28 mouse cellular contexts compared by ENCODE assay signal in genomic region chr3:107112498-107112897, GRCm38 (mm10). TPM values are rescaled to one million over a fixed set of nuclear protein-coding genes. Genes with fewer than 3 reads are reported as not detected.
DNase-seq lines count a peak whose midpoint lies in the region; ATAC-seq and TF ChIP-seq lines count a peak whose summit lies in the region.
"Had no signal": no experiment of that assay in that cellular context is flagged by ENCODE, and none has a peak within 500 bp of the region (broad histone marks: within the 10 kb centered on the region; RNA-seq: fewer than 3 reads in every experiment).

No protein-coding gene starts in this region.

- H3K4me1 ChIP-seq in hindbrain, embryonic 13.5 days (replicated peaks) = peaks cover 27% of the 10 kb centered on the region
- no peaks in the 10 kb centered on the region for H3K4me1 ChIP-seq in hindbrain, embryonic 11.5 days (replicated peaks; ENCODE audit: control insufficient read depth, insufficient read depth, low read length)
- no peaks in the 10 kb centered on the region; the same call in 1 of the 2 replicates for H3K4me1 ChIP-seq in kidney, postnatal 0 days (replicated peaks; ENCODE audit: insufficient read depth, low read length)
- H3K4me1 ChIP-seq in midbrain, embryonic 15.5 days = peaks cover 25% of the 10 kb centered on the region
- H3K4me1 ChIP-seq in midbrain, embryonic 10.5 days = peaks cover 24% of the 10 kb centered on the region
- peaks cover 18% of the 10 kb centered on the region for H3K4me1 ChIP-seq in hindbrain, postnatal 0 days (ENCODE audit: insufficient read depth, low read length)
- H3K4me1 ChIP-seq: embryonic facial prominence, embryonic 13.5 days; heart, embryonic 10.5 days; limb, embryonic 13.5 days; liver, embryonic 12.5 days had no signal

- no peak overlapping the region for H3K4me2 ChIP-seq in hindbrain, embryonic 13.5 days
- no peak overlapping the region for H3K4me2 ChIP-seq in hindbrain, embryonic 11.5 days (replicated peaks; ENCODE audit: low read depth, low read length)
- no peak overlapping the region for H3K4me2 ChIP-seq in kidney, postnatal 0 days (ENCODE audit: low read length)
- no peak overlapping the region for H3K4me2 ChIP-seq in midbrain, embryonic 15.5 days
- no peak overlapping the region for H3K4me2 ChIP-seq in hindbrain, postnatal 0 days (ENCODE audit: low read depth, low read length)
- H3K4me2 ChIP-seq: embryonic facial prominence, embryonic 13.5 days; limb, embryonic 13.5 days; liver, embryonic 12.5 days; neural tube, embryonic 12.5 days had no signal

- H3K36me3 ChIP-seq in hindbrain, embryonic 13.5 days = no peaks in the 10 kb centered on the region
- H3K36me3 ChIP-seq in hindbrain, embryonic 11.5 days (ENCODE audit: control insufficient read depth, insufficient read depth, low read length) = no peaks in the 10 kb centered on the region
- no peaks in the 10 kb centered on the region for H3K36me3 ChIP-seq in kidney, postnatal 0 days (ENCODE audit: insufficient read depth, low read length)
- H3K36me3 ChIP-seq in midbrain, embryonic 15.5 days (replicated peaks) = no peaks in the 10 kb centered on the region
- H3K36me3 ChIP-seq in midbrain, embryonic 10.5 days = no peaks in the 10 kb centered on the region
- H3K36me3 ChIP-seq in hindbrain, postnatal 0 days (ENCODE audit: insufficient read depth, low read length) = no peaks in the 10 kb centered on the region
- H3K36me3 ChIP-seq: embryonic facial prominence, embryonic 13.5 days; G1E; heart, embryonic 10.5 days; limb, embryonic 13.5 days; liver, embryonic 12.5 days; neural tube, embryonic 12.5 days had no signal

- H3K9me3 ChIP-seq in hindbrain, embryonic 13.5 days = no peaks in the 10 kb centered on the region
- no peaks in the 10 kb centered on the region for H3K9me3 ChIP-seq in hindbrain, embryonic 11.5 days (ENCODE audit: control insufficient read depth, low read length)
- H3K9me3 ChIP-seq in kidney, postnatal 0 days (replicated peaks; ENCODE audit: low read length) = no peaks in the 10 kb centered on the region
- no peaks in the 10 kb centered on the region for H3K9me3 ChIP-seq in midbrain, embryonic 15.5 days
- no peaks in the 10 kb centered on the region for H3K9me3 ChIP-seq in midbrain, embryonic 10.5 days (replicated peaks)
- H3K9me3 ChIP-seq in hindbrain, postnatal 0 days (ENCODE audit: low read length) = no peaks in the 10 kb centered on the region
- H3K9me3 ChIP-seq: embryonic facial prominence, embryonic 13.5 days; G1E; heart, embryonic 10.5 days; limb, embryonic 13.5 days; liver, embryonic 12.5 days; neural tube, embryonic 12.5 days had no signal

- DNase-seq in hindbrain, embryonic 11.5 days (ENCODE audit: low spot score) = no peak
- DNase-seq in kidney, postnatal 0 days (ENCODE audit: low spot score) = peak; percentile 31
- DNase-seq in kidney, postnatal 10 days = no peak
- DNase-seq in midbrain, embryonic 10.5 days (ENCODE audit: low spot score) = no peak
- DNase-seq in hindbrain, postnatal 0 days (ENCODE audit: low spot score) = no peak
- DNase-seq in embryo, embryonic 9.5 days (ENCODE audit: extremely low spot score) = no peak
- DNase-seq: adrenal gland, adult 8-10 months; cerebellum, adult 11-12 months; cerebellum, postnatal 25 days; gastrocnemius, postnatal 10 days; heart, postnatal 4 days; kidney, adult 8-10 months; lung, adult 18-20 months; thymus, adult 18-20 months; thymus, postnatal 36 days had no signal

- WGBS in hindbrain, embryonic 13.5 days = 63% methylated on average over 4 of the region's 4 CpGs
- 59% methylated on average over 4 of the region's 4 CpGs for WGBS in hindbrain, embryonic 11.5 days
- WGBS in kidney, postnatal 0 days = 31% methylated on average over 4 of the region's 4 CpGs
- 40% methylated on average over 4 of the region's 4 CpGs for WGBS in midbrain, embryonic 15.5 days
- WGBS in midbrain, embryonic 10.5 days = 55% methylated on average over 4 of the region's 4 CpGs
- 59% methylated on average over 4 of the region's 4 CpGs for WGBS in hindbrain, postnatal 0 days

- H3K27me3 ChIP-seq in hindbrain, embryonic 13.5 days = no peaks in the 10 kb centered on the region
- no peaks in the 10 kb centered on the region for H3K27me3 ChIP-seq in hindbrain, embryonic 11.5 days (ENCODE audit: control insufficient read depth, insufficient read depth, low read length)
- H3K27me3 ChIP-seq in kidney, postnatal 0 days (ENCODE audit: insufficient read depth, low read length) = no peaks in the 10 kb centered on the region
- no peaks in the 10 kb centered on the region for H3K27me3 ChIP-seq in midbrain, embryonic 15.5 days (replicated peaks)
- no peaks in the 10 kb centered on the region for H3K27me3 ChIP-seq in midbrain, embryonic 10.5 days (ENCODE audit: low read depth, poor library complexity, severe bottlenecking)
- H3K27me3 ChIP-seq in hindbrain, postnatal 0 days (ENCODE audit: insufficient read depth, low read length) = no peaks in the 10 kb centered on the region
- H3K27me3 ChIP-seq: embryonic facial prominence, embryonic 13.5 days; limb, embryonic 13.5 days; liver, embryonic 12.5 days; neural tube, embryonic 12.5 days had no signal

- H3K9ac ChIP-seq in hindbrain, embryonic 13.5 days = no peak overlapping the region
- no peak overlapping the region for H3K9ac ChIP-seq in hindbrain, embryonic 11.5 days (ENCODE audit: low read depth, low read length)
- H3K9ac ChIP-seq in kidney, postnatal 0 days (ENCODE audit: low read depth, low read length) = no peak overlapping the region
- H3K9ac ChIP-seq in midbrain, embryonic 15.5 days = no peak overlapping the region
- no peak overlapping the region for H3K9ac ChIP-seq in hindbrain, postnatal 0 days (replicated peaks; ENCODE audit: low read length)
- H3K9ac ChIP-seq: embryonic facial prominence, embryonic 13.5 days; limb, embryonic 13.5 days; liver, embryonic 12.5 days; neural tube, embryonic 12.5 days had no signal

- H3K4me3 ChIP-seq in hindbrain, embryonic 13.5 days = no peak overlapping the region
- H3K4me3 ChIP-seq in hindbrain, embryonic 11.5 days (ENCODE audit: low read depth, low read length) = no peak overlapping the region
- H3K4me3 ChIP-seq in kidney, postnatal 0 days (replicated peaks; ENCODE audit: low read depth, low read length) = no peak overlapping the region
- no peak overlapping the region for H3K4me3 ChIP-seq in midbrain, embryonic 15.5 days
- no peak overlapping the region for H3K4me3 ChIP-seq in midbrain, embryonic 10.5 days
- no peak overlapping the region for H3K4me3 ChIP-seq in hindbrain, postnatal 0 days (ENCODE audit: low read length)
- H3K4me3 ChIP-seq: embryonic facial prominence, embryonic 13.5 days; erythroblast, embryonic 14.5 days; heart, embryonic 10.5 days; limb, embryonic 13.5 days; liver, embryonic 12.5 days; neural tube, embryonic 12.5 days had no signal

- no peak for TF ChIP-seq CTCF in kidney, postnatal 0 days (IDR thresholded peaks at IDR 0.05; ENCODE audit: low read depth)
- no peak for TF ChIP-seq CTCF in hindbrain, postnatal 0 days (IDR thresholded peaks at IDR 0.05; ENCODE audit: low read depth)

- H3K27ac ChIP-seq in hindbrain, embryonic 13.5 days = 0 out of 2 replicates have a peak overlapping the region, but pooled peaks have one; percentile 88
- no peak overlapping the region for H3K27ac ChIP-seq in hindbrain, embryonic 11.5 days (ENCODE audit: low read depth, low read length)
- no peak overlapping the region for H3K27ac ChIP-seq in kidney, postnatal 0 days
- peak overlapping the region; percentile 83; the same call in 1 of the 2 replicates for H3K27ac ChIP-seq in midbrain, embryonic 15.5 days
- H3K27ac ChIP-seq in midbrain, embryonic 10.5 days (replicated peaks) = no peak overlapping the region
- H3K27ac ChIP-seq in hindbrain, postnatal 0 days = peak overlapping the region; percentile 86; the same call in 1 of the 2 replicates
- H3K27ac ChIP-seq: embryonic facial prominence, embryonic 13.5 days; heart, embryonic 10.5 days; limb, embryonic 13.5 days; liver, embryonic 12.5 days; neural tube, embryonic 12.5 days had no signal

- ATAC-seq in hindbrain, embryonic 13.5 days (ENCODE audit: low FRiP score) = no peak
- ATAC-seq in hindbrain, embryonic 11.5 days (ENCODE audit: low FRiP score) = no peak
- ATAC-seq in kidney, postnatal 0 days (replicated peaks; ENCODE audit: low FRiP score, low read depth) = 0 out of 2 replicates have a peak, but pooled peaks have one; percentile 36
- no peak for ATAC-seq in midbrain, embryonic 15.5 days (replicated peaks)
- no peak for ATAC-seq in hindbrain, postnatal 0 days
- ATAC-seq: activated CD4-positive, CD25-positive, alpha-beta regulatory T cell, adult 4 months; liver, embryonic 12.5 days; Patski had no signal

RNA-seq across cellular contexts. Expression of gene Kcna2, which starts 11.6 kb away (rescaled TPM):
- polyA plus RNA-seq in hindbrain, embryonic 13.5 days (2015; fragmentation: Nextera tagmentation; extraction: Ambion mirVana) = 1.2 and 1.3 TPM in 2 replicates
- polyA plus RNA-seq in hindbrain, embryonic 11.5 days (2014; fragmentation: Nextera tagmentation; extraction: Ambion mirVana) = 0.21 and 0.32 TPM in 2 replicates
- 0.03 and 0.06 TPM in 2 replicates for polyA plus RNA-seq in kidney, postnatal 0 days (2015; fragmentation: Nextera tagmentation; extraction: Ambion mirVana)
- polyA plus RNA-seq in midbrain, embryonic 15.5 days (2015; fragmentation: Nextera tagmentation; extraction: Ambion mirVana) = 1.7 and 1.9 TPM in 2 replicates
- polyA plus RNA-seq in midbrain, embryonic 10.5 days (2016; fragmentation: Nextera tagmentation; extraction: Ambion mirVana) = 0.10 and 0.11 TPM in 2 replicates
- 15.5 and 17.2 TPM in 2 replicates for total RNA-seq in hindbrain, postnatal 0 days (2014; rRNA removed)
- 1.8 and 2.1 TPM in 2 replicates for polyA plus RNA-seq in hindbrain, postnatal 0 days (2015; fragmentation: Nextera tagmentation; extraction: Ambion mirVana)
- total RNA-seq: CH12.LX; granulocyte monocyte progenitor cell, adult 5-6 weeks had no signal
- polyA plus RNA-seq: G1E; heart, embryonic 10.5 days had no signal

Comparison
In these comparisons a context has a peak if more than half of its experiments do, and no peak if none do; other contexts are left out.
1. H3K27ac ChIP-seq: peak in hindbrain, embryonic 13.5 days (single experiment), midbrain, embryonic 15.5 days (single experiment) and hindbrain, postnatal 0 days (single experiment); none in hindbrain, embryonic 11.5 days (single experiment), kidney, postnatal 0 days (single experiment) and midbrain, embryonic 10.5 days (single experiment).